Mouse (Mus musculus): ENCODE measurements around the gene Tmem110.

The Tmem110 gene

DNA sequence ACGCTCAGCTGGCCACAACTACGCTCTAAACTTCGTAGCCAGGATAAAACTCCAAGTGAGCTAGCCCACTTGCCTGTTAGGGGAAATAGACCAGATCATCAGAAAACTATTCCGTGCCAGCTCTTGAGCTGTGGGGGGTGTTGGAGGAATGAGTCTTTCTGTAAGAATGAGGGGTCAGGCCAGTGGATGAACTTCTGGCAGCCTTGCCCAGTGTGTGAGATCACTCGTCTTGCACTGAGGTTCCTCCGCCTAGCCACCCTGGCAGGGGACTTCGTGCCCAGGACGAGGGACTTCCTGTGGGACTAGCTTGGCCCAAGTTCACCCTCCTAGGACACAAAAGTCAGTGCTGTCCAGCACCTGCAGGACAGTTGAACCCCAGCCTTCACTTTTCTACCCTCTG lies 78.9 kb downstream of the Tmem110 start:
- DNase-seq: no peak

DNA sequence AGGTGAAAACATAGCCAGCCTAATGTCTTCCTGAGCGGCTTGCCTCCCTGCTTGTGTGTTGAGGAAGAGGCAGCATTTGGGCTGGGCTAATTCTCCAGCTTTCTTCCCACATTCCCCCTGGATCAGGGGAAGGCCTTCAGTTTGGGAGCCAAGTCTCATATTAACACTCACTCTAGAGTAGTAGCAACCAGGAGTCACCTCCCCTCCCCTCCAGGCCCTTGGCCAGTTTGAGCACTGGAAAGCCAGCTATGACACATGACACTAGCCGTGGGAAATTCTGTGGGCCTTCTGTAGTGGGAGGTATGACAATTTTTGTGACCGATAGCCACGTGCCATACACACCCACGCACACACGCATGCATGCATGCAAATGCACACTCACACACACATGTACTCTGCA lies 80.6 kb downstream of the Tmem110 start:
- DNase-seq: no peak

DNA sequence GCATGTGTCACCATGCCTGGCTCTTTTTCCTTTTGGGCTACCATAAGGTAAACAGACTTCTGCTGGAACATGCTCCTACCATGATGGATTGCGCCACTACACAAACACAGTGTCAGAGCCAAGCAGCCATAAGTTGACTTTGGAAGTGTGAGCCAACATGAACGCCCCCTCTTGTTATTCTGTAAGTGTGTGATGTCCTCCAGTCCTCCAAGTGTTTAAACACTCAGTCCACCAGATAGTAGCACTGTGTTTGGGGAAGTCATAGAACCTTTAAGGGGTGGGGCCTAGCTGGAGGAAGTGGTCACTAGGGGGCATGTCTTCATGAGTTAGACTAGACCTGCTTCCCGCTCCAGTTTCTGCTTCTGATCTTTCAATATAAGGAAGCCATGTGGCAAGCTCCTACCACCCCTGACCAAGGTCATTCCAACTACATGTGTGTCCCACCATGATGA lies 82.5 kb downstream of the Tmem110 start:
- no peak for DNase-seq

DNA sequence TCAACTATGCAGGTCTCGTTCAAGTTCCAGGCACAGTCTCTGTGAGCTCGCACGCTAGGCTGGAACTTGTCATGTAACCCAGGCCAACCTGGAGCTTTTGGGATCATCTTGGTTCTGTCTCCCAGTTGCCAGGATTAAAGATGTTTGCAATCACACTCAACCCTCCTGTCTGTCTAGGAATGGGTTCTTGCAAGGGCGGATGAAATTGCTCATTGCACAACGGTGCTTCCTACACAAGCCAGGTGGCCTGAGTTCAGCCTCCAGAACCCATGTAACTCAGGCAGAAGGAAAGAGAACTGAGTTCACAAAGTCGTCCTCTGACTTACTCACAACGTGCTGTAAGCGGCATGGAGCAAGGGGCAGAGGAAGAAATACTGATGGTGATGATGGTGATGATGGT lies 85.8 kb downstream of the Tmem110 start:
- no peak for DNase-seq

DNA sequence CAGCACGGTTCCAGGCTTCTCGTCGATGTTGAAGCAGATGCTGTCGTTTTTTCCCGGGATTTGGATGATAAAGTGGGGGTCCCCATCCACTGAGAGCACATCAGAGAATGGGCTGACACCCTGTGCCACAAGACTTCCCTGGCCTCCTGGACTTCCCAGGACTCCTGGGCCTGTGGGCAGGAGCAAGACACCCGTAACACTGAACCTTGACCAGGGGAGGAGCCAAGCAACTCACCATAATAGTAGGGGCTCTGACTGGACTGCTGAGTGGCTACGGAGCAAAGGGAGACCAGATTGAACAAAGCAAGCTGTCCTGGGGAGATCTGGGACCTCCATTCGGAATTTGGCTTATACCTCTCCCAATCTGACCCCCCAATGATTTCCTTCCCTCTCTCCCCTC lies 87.3 kb downstream of the Tmem110 start:
- peak in 1 of 2 experiments; percentile 26 for DNase-seq

DNA sequence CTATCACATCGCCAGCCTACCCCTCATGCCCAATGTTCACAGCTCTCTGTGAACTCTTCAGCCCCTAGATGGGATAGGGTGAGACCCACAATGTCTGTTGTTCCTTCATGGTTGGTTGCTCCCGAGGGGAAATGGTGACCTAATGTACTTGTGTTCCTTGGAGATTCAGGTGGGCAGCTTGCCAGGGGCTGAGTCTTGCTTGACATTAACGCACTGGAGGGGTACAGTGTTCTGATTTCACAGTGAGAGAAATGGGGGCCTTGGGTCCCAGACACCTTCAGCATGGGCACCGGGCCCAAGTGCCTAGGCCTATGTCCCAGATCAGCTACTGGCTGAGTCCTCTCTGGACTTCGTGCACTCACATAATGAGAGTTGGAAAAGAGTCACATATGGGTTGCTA lies 88.0 kb downstream of the Tmem110 start:
- peak; percentile 49 to 66 for DNase-seq

DNA sequence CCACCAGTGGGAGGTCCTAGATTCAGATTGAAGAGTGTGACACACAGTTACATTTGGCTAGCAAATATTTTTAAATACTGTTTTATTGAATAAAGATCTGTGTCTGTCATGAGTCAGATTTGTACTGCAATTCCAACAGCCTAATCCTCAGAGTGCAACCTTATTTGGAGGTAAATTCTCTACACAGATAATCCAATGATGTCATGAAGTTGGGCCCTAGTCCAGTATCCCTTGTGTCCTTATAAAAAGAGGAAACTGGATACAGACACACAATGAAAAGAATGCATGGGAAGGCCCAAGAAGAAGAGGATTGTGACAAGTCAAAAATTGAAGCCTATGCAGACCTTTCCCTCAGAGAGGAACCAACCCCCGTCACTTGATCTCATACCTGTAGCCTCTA lies 91.1 kb downstream of the Tmem110 start:
- DNase-seq: no peak

DNA sequence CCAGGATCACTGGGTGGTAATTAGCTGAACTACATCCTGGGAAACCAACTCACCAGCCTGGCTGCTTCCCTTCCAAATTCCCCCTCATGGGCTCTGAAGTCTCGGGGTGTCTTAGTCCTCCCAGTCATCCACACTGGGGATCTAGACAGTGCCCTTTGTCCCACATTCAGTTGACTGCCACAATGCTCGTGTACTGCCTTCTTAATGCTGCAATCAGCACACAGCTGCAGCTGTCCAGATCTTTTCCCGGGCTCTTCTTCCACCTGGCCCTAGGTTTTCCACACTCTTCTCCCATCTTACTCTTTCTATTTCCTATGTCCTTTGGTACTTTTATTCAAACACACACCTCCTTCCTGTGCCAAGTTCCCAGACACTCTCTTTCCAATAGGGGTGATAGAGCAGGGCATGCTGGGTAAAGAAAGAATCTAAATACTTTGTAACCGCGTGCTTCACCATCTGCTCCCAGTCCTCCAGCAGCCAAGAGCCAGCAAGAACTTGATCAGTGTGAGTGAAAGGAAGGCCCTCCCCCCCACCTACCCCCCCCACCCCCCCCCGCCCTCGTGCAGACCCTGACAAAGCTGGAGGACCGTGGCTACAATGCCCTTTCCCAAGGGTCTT lies 96.8 kb downstream of the Tmem110 start:
- no peak for DNase-seq

DNA sequence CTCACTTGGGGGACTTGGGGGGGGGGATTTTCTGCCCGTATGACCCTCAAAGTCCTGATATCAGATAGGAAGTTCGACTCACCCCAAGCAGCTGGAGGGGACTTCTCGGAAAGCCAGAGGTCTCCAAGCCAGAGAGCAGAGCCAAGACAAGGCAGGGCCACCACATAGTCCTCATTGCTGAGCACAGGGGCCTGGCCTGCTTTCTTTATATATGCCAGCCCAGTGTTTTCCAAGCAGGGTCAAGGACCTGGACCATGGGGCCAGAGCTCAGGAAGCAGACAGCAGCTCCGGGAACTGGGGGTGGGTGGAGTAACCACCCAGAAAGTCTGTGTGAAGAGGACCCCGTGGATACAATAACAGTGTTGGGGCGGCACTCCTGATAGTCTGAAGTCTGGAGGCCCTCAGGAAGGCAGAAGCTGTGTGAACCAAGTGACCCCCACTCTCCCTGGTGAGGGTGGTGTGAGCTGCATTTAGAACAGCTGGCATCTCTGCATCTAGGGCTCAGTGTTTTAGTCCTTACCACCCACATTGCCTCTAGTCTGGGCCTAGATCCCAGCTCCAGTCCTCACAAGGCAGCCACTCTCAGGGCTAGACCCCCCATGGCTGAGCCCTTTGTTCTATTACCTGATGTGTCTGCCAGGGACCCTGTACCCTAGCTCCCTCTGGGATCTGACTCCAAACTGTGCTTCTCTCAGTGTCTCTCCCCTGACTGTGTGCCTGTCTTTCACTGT lies 98.2 kb downstream of the Tmem110 start, which contains the start of gene Itih3:
TSS of gene Itih3 (minus strand) at position 386 of the 731 bp plus-strand sequence.
- DNase-seq: peak in 1 of 2 experiments; percentile 5

DNA sequence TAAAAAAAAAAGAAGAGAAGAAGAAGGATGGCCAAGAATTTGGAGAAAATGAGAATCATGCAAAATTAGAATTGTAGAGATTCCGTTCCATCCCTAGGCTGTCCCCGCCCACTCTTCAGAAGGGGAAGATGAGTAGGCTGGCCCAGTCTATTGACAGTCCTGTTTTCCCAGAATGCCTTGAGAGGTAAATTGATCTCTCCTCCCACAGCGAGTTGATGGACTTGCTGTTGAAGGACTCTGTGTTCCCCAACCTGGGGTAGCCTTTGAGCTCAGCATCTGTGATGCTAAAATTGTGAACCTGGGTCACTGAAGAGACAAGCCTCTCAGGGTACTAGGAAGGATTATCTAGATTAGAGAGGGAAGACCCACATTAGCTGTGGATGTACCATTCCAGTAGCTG lies 100.1 kb downstream of the Tmem110 start:
- DNase-seq: no peak

All from kidney, postnatal 4 days (tissue).